Mouse (Mus musculus) urinary bladder, adult 2 months (tissue): ENCODE results near the gene Mpped2. TPM values are rescaled to one million over a fixed set of nuclear protein-coding genes. Genes with fewer than 3 reads are reported as not detected.

ENCODE experiments used
- DNase-seq: peaks from one replicate; pipeline ENCODE4 v3.0.0; 2022; ENCODE audit warnings: low spot score
- polyA plus RNA-seq: library from polyadenylated mRNA; depleted of rRNA; stranded (reverse); fragments of >200 nt; gene quantifications from 2 replicates; pipeline ENCODE4 v1.2.3, GENCODE M21; 2012

Gene Mpped2
- polyA plus RNA-seq, 1 experiment = 4.9 TPM

DNA sequence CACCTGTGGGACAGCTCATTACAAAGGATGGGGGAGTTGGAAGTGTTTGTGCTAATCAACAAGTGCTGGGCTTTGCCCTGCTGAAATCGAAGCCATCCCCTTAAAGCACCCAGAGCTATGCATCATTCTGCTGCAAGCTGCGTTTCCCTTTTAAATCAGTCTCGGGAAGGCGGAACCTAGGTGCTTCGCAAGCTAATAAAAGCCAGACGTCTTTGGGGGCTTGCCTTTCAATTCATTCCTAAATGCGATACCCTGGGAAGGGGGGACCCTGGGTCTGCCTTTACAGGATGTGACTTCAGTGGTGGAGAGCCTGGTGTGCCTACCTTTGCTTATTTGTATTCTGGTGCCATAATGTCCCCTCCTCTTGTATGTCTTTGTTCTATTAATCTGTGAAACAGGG lies 103.2 kb downstream of the Mpped2 start:
- no peak for DNase-seq

DNA sequence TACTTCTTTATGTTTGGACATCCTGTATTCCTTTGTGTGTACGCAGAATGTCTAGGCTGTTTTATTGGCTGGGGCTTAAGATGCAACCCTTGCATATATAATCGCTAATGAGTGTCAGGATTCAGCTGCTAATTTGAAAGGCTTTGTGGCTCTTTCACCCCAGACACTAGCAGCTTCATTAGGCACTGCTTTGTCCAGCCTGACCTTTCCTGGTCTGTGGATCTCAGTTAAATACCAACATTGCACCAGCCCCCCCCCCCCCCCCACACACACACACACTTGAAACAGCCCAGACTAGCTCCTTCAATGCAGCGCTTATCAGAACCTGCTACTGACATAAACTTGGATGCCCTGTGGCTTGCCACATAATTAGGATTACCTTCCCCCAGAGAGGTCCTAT lies 104.8 kb downstream of the Mpped2 start:
- DNase-seq = no peak

DNA sequence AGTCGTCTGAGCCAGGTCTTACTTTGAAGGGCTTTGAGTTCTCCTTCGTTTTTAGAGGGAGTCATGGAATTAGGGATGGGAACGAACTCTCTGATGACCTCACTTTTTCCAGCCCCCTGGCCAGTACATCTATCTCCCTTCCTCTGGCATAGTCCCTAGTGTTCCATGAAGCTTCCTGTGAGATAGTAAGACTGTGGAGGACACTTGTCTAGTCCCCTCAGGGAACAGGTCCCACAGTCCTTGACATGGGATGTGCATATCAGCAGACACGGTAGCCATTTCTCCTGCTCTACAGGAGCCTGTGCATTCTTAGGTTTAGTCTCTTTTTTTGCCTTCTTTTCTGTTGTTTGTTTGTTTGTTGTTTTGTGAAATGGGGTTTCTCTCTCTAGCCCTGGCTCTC lies 105.8 kb downstream of the Mpped2 start:
- DNase-seq = no peak

DNA sequence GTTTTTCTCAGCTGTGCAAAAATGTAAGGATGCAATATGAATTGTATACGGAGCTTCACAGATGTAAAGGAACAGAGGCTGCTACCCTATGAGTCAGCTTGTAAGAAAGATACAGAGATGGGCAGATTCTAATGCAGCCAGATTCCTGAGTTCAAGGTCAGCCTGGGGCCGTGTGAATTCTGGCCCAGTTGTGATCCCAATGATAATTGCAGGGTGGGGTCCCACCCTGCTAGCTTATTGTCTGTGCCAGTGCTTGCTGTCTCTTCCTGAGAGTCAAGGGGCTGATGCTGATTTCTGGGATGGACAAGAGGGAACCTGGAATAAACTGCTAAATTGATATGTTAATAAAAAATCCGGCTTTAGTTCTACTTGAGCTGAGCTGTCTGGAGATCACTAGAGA lies 122.8 kb downstream of the Mpped2 start:
- DNase-seq = no peak

DNA sequence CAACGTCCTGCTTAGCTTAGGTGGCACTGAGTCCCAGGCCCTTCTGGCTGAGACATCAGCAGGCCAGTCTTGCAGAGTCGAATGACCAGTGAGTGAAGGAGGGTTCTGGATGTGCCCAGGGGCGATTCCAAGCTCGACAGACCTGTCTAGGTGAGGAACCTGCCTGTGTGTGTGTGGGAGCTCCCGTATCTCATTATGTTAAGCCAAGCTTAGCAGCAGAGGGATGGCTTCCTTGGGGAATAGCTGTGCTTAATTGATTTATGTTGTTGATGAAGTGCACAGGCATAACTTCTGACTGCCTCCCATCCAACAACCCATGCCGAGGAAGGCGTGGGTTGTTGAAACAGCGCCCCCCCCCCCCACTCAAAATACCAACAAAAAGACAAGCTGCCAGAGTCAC lies 128.2 kb downstream of the Mpped2 start:
- no peak for DNase-seq

DNA sequence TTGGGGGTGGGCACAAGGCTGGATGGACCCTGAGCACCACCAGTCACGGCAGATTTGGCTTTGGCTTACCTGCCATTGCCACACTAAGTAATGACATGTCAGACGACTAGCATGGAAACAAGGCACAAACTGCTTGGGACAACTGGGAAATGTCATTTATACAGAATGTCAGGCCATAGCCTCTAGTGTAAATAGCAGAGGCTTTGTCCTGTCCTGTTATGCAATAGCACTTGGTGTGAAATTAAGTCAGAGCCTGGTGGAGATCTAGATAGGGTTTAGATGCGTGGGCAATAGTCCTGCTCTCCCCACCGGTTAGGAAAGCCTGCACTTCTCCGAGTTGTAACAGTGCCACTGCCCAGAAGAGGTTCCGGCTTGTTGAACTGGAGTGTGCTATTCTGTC lies 128.8 kb downstream of the Mpped2 start:
- no peak for DNase-seq

DNA sequence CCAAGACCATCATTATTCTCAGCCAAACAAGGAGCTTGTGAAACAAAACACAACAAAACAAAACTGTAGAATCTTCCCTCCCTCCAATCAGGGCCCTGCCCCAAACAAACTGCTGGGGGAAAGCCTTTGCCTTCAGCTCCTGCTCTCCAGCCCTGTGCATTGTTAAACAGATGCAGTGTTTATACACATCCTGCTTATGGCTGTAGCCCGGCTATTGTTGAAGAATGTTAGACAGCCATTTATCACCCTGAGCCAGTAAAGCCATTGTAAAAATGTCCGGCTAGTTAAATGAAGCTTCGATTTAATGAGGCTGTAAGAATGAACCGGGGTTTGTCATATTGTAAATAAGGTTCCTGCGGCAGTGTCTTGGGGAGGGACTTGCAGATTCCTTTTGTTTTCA lies 129.5 kb downstream of the Mpped2 start:
- no peak for DNase-seq

DNA sequence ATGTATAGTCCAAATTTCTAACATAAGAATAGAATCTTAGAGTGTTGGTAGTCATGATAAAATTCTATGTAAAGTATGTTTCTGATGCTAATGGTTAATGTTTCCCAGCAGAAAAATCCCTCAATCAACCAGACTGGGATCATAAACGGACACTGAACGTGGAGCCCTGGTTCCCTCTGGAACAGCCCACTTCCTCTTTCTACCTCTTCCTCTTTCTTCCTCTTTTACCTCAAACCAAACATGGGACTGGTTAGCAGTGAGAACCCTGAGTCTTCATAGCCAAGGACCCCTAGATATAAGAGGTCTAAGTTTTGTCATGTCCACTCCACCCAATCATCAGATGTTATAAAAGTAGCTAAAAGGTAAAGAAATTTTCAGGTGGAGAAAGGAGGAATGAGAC lies 132.4 kb downstream of the Mpped2 start:
- no peak for DNase-seq

DNA sequence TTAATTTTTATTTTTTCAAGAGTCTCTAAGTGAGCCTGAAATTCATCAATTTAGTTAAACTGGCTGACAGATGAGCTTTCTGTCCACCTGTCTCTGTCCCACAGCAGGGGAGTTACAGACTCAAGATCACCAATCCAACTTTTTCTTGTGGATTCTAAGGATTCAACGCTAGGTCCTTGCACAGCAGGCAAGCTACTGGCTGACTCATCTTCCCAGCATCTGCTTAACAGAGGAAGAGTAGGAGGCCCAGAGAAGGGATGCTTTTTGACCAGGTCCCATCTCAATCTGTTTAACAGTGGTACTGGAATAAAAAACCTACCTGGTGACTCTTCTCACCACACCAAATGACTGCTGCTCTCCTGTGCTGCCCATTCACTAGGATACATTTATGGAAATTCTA lies 133.0 kb downstream of the Mpped2 start:
- DNase-seq = no peak

DNA sequence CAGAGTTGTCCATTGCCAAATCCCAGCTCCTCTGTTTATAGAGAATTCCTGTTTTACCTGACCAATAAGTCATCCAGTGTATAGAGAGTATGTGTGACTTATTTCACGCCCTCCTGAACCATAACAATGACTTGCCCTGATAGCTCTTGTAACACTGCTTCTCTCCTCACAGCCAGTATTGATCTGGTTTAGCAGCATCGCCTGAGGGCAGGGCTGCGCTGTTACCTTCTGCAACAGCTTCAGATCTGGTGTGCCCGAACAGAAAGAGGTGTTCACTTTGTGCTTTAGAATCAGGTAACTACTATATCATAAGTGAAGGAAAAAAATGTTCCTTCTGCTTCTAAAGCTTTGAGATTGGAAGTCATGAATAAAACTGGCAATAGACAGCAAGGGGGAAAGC lies 133.7 kb downstream of the Mpped2 start:
- DNase-seq = no peak

DNA sequence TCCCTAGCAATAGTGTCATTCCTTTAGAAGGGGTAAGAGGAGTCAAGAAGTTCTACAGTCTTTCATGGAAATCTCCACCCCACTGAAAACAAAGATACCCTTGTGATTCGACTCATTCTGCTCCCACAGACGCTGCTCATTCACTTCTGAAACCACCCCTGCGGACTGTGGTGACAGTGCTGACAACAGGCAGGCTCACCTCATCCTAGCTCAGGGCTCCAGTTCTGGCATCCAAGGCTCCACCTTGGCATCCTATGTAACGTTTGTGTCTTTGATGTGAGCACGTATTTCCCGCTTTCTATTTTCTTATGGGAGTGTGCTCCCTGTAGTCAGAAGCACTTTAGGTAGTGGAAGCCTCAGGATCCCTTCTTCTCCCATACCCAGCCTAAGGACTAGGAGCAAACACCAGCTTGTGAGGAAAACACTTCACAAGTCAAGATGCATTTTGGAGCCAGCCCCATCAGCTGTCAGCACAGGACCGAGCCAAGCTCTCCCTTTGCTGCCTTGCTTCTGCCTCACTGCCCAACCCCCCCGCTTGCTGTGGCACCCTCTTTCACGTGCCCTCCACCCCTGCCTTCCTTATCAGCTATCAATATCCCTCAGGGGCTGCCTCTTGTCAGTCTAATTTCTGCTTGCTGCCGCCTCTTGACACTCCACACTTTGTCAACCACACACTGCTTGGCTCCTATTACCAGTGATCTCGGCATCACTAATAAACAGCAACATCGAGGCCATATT lies 135.7 kb downstream of the Mpped2 start:
- DNase-seq = no peak

DNA sequence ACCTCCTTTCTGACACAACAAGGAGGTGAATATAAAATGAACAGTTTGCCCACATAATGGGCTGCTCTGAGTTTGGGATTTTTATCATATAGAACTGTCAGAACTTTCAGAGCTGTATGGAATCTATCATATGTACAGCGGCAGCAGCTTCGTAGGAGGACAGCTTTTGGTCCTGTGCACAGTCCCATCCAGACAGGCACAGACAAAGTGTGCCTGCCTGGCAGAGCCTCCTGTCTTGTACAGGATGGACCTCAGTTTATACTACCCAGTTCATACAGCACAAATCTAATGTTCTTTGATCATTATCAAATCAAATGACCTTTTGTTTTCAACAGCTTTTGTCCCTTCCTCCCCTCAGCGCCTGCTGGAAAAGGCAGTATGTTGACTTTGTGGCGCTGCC lies 136.4 kb downstream of the Mpped2 start:
- DNase-seq = no peak

DNA sequence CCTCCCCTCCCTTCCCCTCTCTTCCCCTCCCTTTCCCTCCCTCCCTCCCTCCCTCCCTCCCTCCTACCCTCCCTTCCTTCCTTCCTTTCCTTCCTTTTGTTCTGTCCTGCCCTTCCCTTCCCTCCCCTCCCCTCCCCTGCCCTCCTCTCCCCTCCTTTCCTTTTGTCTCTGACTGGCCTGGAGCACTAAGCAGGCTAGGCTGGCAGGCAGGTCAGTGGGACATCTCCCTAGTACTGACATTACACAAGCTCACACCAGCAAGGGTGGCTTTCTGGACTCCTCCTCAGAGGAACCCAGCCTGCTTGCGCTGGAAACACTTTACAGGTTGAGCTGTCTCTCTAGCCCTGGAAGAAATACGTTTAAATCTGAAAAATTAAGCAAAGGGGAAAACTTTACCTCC lies 139.5 kb downstream of the Mpped2 start:
- DNase-seq = no peak

DNA sequence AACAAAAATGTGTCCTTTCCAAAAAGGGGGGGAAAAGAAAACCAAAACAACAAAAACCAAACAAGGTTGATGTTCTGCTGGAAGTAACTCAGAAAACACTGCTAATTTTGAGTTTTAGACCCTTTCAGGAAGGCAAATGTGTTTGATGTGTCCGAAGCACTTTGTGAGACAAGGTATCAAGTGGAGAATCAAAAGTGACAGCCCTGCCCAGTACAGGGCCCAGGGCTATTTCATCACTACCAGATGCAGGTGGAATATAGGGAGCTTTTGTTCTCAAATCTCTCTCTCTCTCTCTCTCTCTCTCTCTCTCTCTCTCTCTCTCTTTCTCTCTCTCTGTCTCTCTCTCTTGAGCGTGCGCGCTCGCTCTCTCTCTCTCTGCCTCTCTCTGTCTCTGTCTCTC lies 140.1 kb downstream of the Mpped2 start:
- DNase-seq = no peak

DNA sequence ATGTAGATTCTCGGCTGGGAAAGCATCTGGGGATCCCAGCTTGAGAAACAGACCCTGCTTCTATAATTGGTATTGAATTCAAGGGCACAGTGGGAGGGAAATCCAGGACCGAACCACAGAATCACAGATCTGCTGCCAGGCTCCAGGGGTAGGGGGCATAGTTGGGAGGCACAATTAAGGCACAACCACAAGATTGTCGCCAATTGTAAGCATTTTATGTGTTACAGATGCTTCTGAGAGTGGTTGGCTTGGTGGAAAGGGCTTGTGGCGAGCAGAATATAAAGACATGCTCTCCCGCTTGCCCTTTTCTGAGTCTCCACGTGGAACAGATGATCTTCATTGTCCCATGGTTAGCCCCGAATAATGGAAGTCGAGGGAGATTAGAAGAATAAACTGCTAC lies 142.3 kb downstream of the Mpped2 start:
- no peak for DNase-seq

DNA sequence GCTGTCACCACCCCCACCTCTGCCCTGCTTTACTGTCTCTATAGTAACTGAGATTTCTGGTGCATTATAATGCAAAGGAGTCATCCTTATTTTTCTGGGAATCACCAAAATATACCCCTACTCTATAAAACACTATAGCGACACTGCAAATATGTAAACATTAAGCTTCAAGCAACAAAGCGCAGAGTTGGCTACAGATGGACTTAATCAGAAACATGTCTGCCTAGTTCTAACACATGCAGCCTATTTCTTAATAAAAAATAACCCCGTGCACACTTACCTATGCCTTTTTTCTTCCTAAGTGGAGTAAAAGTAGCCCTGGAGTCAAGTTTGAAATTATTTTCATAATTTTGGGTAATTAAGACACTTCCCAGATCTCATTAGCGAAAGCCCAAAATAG lies 144.2 kb downstream of the Mpped2 start:
- no peak for DNase-seq

DNA sequence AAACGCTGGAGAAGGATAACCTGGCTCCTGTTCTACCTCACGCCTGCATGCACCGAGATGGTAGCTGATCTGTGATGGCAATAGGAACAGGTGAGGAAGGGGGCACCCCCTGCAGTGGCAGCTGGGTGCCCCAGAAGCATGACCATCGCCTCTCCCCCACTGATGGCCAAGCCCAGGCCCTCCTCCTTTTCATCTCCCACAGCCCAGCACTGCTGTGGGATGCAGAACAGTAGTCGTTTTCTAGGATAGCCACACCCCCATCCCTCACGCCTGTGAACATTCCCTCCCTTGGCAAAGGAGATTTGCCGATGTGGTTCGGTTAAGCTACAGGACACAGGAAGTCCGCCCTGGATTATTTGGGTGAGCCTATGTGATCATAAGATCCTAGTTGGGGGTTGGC lies 151.1 kb downstream of the Mpped2 start:
- no peak for DNase-seq

DNA sequence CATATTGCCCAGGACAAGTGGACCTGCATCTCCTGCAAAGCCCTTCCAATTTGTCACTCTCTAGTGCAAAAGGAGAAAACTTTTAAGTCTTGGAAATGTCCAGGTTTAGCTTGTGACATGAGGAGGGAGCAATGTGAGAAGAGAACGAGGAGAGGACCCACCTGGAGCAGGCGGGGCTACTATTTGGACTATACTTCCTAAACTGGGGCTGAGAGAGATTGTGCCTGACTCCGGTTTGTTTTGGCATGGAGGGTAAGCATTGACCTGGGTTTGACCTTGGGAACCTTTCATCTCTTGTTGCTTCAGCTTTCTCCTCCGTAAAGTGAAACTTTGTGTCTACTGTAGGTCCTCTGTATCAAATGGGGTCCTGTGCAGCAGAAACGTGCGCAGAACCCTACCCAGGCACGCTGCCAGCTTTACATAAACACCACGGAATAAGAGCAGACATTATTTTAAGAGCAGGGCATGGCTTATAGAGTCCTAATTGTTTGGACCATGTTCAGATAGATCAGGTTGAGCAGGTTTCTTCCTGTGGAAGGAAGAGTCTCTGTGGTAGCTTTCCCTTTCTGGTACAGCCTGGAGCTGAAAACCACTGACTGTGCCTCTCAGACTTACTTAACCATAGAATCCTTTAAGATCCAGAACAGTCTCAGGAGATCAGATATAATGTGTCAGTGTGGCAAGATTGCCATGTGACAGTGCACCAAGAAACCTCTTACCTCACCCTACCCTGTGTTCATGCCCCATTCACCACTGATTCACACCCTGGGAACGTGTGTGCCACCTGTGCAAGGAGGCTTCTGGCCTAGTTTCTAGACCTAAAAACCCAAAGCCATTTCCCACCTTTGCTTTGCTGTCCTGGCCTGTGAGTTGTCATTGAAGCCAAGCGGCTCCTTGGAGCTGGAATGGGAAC lies 152.0 kb downstream of the Mpped2 start:
- no peak for DNase-seq

DNA sequence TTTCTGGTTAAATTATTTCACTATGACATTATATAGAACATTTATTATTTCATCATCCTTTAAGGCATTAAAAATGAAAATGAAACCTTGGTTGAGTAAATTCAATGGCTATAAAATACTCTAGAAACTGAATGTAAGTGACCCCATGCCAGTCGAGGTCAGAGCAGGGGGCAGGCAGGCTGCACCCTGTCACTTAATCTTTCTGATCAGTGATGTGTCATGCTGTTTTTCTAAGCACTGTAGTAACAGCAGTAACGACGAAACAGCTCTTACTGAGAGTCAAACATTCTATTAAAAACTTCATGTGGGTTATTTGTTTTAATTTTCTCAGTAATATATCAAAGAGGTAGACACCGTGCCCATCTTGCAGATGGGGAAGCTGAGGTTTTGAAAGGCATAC lies 153.4 kb downstream of the Mpped2 start:
- DNase-seq = no peak

DNA sequence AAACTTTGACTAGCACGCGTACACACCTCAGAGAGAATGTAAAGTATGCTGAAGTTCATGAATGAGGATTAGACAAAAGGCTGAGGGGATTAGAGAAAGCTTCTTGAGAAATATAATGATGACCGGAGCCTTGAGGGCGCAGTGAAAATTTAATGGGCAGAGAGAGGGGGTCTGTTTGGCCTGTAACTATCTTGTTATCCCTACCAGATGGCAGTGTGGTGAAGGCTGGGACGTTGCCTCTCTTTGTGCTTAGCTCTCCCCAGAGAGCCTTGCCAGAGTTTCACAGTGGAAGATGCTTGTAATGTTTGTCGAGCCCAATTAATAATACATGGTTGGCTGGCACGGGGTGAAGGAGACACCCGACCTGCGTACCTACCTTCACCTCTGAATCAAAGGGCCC lies 156.3 kb downstream of the Mpped2 start:
- DNase-seq = no peak

DNA sequence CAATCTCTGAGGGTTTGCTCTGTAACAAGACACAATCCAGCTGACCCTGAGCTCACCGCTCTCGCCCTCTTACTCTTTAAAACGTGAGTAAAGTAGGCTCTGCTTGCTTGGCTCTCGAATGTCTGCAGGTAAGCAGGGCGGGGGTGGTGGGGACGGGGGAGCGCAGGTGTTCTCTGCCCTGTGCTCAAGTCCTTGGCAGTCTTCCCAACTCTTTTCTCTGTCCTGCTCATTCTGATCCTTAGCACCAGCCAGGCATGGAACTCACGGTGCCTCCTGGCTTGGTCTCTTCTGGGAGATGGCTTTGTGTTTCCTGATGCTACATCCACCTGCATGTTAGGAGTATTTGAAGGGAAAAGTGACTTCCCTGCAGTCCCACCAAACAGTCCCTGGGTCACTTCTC lies 158.4 kb downstream of the Mpped2 start:
- DNase-seq = no peak

DNA sequence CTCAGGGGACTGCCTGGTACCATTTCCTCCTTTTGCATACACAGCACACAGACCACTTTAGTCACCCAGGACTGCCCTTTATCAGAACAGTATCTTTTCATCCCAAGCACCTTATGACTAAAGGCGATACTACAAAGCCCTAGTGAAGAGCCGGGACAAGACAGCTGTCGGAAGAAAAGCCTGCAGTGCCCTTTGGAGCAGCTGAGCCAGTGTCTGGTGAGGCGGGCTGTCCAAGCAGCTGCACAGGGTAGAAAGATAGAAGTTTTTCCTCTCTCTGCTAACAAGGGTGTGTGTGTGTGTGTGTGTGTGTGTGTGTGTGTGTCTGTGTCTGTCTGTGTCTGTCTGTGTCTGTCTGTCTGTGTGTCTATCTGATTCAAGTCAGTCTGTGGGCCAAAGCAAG lies 161.1 kb downstream of the Mpped2 start:
- no peak for DNase-seq

DNA sequence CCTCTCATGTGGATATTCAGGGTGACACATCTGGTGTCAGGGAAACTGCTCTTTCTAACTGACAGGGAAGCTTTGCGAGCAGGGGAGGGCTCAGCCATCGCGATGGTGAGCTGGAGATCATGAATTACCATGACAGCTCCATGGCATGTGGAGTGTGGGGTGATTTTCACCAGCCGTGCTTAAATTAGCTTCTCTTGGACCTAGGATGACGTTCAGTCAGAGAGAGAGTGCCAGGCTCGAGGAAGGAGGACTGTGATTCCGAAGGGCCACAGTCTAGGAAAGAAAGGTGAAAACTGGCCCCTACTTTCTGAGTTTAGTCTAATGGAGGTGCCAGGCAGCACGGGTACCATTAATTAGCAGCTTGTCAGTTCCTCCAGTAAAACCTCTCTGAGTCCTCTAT lies 161.7 kb downstream of the Mpped2 start:
- DNase-seq = no peak
